6 mouse cellular contexts compared by ENCODE assay signal in the genomic region with DNA sequence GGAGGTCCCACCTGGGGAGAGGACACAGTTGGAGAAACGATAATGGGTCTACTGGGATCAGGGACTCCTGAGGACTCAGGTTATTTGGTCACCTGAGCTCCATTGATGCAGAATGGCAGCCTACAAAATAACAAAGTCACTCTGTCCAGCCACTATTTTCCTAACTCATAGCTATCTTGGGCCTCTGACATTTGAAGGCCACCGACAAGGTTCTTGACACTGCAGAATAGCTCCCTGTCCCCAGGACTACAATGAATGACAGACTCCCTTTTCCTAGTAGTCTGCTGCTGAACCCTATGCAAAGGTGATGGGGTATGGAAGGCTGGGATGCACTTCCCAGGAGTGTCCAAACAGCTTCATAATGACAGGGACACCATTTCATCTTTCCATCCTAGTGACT.
"Had no signal": no experiment of that assay in that cellular context is flagged by ENCODE, and none has a peak within 500 bp of the region (broad histone marks: within the 10 kb centered on the region; RNA-seq: fewer than 3 reads in every experiment).

No protein-coding gene starts in this region.

- DNase-seq: heart, postnatal 36 days; kidney, adult 11 months; layer of hippocampus, adult 9-11 months; layer of hippocampus, postnatal 36 days had no signal

- ATAC-seq: intestine, embryonic 16.5 days; liver, embryonic 12.5 days had no signal
